In genomic region chr3:68494296-68495095, GRCm38 (mm10) we compare ENCODE assay signal across 8 mouse cellular contexts.
DNase-seq lines count a peak whose midpoint lies in the region; ATAC-seq and TF ChIP-seq lines count a peak whose summit lies in the region.

No protein-coding gene starts in this region.

- CTCF ChIA-PET in Patski (lab: Charles Lee) = interaction anchor here (1.4 to 5.6 kb wide), 4 partner anchors 25 to 63 kb away, joined by 3 to 39 read pairs (median 14); no protein-coding TSS in a partner anchor

- POLR2A ChIA-PET in Patski (lab: Charles Lee) = interaction anchor here (0.7 to 6.7 kb wide), 15 partner anchors 17 to 110 kb away, joined by 3 to 46 read pairs (median 4); no protein-coding TSS in a partner anchor

- H3K36me3 ChIP-seq in heart, embryonic 10.5 days = peaks cover 11% of the 10 kb centered on the region; the same call in 1 of the 2 replicates

- whole genome bisulfite sequencing in heart, embryonic 10.5 days = under 1% methylated on average over 68 of the region's 68 CpGs

- no peaks in the 10 kb centered on the region for H3K27me3 ChIP-seq in Patski
- no peaks in the 10 kb centered on the region for H3K27me3 ChIP-seq in heart, embryonic 10.5 days (ENCODE audit: insufficient read depth, poor library complexity, severe bottlenecking)

- no peaks in the 10 kb centered on the region for H3K9me3 ChIP-seq in heart, embryonic 10.5 days

- peak overlapping the region; percentile 73 for H3K4me3 ChIP-seq in heart, embryonic 10.5 days

- in situ Hi-C loops in Patski (cut with MboI; ENCODE audit: low pct_unique_long_range_greater_than_20kb) = loop anchor here (5.0 to 10.0 kb wide), 2 partner anchors 48 to 110 kb away; no protein-coding TSS in a partner anchor

- peaks cover 56% of the 10 kb centered on the region for H3K4me1 ChIP-seq in heart, embryonic 10.5 days

- H3K27ac ChIP-seq in heart, embryonic 10.5 days = peak overlapping the region; percentile 95

- peak; percentile 7 for ATAC-seq in Patski
- 0 out of 2 replicates have a peak, but pooled peaks have one; percentile 15 for ATAC-seq in megakaryocyte-erythroid progenitor cell, adult 5-6 weeks (replicated peaks; ENCODE audit: low FRiP score, low TSS enrichment, poor library complexity, severe bottlenecking)

- TF ChIP-seq CTCF in Patski (IDR thresholded peaks at IDR 0.05) = no peak

- peak; percentile 26 to 42 for DNase-seq in layer of hippocampus, postnatal 14 days (ENCODE audit: low spot score in 2 of 2)
- no peak for DNase-seq in layer of hippocampus, adult 9-11 months
- no peak for DNase-seq in Patski (ENCODE audit: low read depth, low spot score)
- peak; percentile 72 for DNase-seq in embryo, embryonic 9.5 days (ENCODE audit: extremely low spot score)
- peak; percentile 85 for DNase-seq in heart, embryonic 10.5 days (ENCODE audit: low spot score)
- DNase-seq in kidney, postnatal 14 days = peak; percentile 49
- DNase-seq in urinary bladder, postnatal 36 days (ENCODE audit: low spot score in 2 of 2) = peak; percentile 7 to 41

Comparison
In these comparisons a context has a peak if more than half of its experiments do, and no peak if none do; other contexts are left out.
1. DNase-seq: peak in layer of hippocampus, postnatal 14 days (2 of 2), embryo, embryonic 9.5 days (single experiment), heart, embryonic 10.5 days (single experiment), kidney, postnatal 14 days (single experiment) and urinary bladder, postnatal 36 days (2 of 2); none in layer of hippocampus, adult 9-11 months (single experiment) and Patski (single experiment).